Mouse (Mus musculus): ENCODE results near the gene Jup.

DNA sequence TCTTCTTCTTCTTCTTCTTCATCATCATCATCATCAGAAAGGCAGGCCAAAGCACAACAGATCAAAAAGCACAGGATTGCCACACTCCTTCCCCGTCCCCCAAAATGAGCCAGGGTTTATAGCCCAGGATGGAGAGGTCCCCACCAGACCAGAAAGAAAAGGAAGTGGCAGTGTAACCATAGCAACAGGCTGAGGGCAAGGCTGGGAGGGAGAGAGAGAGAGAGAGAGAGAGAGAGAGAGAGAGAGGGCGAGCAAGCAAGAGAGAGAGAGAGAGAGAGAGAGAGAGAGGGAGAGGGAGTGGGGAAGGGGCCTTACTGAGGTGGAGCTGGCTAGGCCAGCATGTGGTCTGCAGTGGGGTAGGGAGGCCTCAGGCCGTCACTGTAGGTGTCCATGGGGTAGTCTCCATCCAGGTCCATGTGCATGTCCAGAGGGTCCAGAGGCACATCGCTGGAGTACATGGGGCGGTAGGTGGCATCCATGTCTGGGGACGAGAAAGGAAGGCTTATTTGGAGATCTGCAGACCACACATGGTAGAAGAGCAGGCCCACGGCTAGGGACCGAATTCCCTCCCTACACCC lies 25.5 kb downstream of the Jup start:
- TF ChIP-seq GATA1 (IDR thresholded peaks at IDR 0.05; ENCODE audit: borderline replicate concordance, low read length) (no peak), FLI1 (IDR thresholded peaks at IDR 0.05; ENCODE audit: low read length) (no peak)
